Mouse (Mus musculus): ENCODE data around the gene Gm8104.
"Not testable (repeated sequence)": the region's sequence is repeated elsewhere in the genome, so short reads cannot be mapped to it uniquely, and the experiment has no call there.

GRCm38 (mm10) chr14:43060179-43060578 lies 40.2 kb upstream of the Gm8104 start:
- TF ChIP-seq POLR2A (IDR thresholded peaks at IDR 0.05; ENCODE audit: control insufficient read depth, low read depth, low read length); CTCF (IDR thresholded peaks at IDR 0.05; ENCODE audit: control insufficient read depth, insufficient read depth, insufficient replicate concordance, low read depth, low read length): not testable (repeated sequence)
